ENCODE assay signal across 23 mouse cellular contexts in genomic region chr4:56716801-56717200, GRCm38 (mm10). TPM values are rescaled to one million over a fixed set of nuclear protein-coding genes. Genes with fewer than 3 reads are reported as not detected.
"Had no signal": no experiment of that assay in that cellular context is flagged by ENCODE, and none has a peak within 500 bp of the region (broad histone marks: within the 10 kb centered on the region; RNA-seq: fewer than 3 reads in every experiment).

No protein-coding gene starts in this region.

- ATAC-seq: liver, embryonic 12.5 days had no signal

- H3K9ac ChIP-seq: limb, embryonic 15.5 days; liver, embryonic 12.5 days; lung, embryonic 14.5 days; neural tube, embryonic 12.5 days had no signal

- H3K9me3 ChIP-seq: limb, embryonic 15.5 days; liver, embryonic 12.5 days; midbrain, embryonic 10.5 days; neural tube, embryonic 12.5 days had no signal

- H3K27me3 ChIP-seq: limb, embryonic 15.5 days; liver, embryonic 12.5 days; neural tube, embryonic 12.5 days had no signal

- H3K4me1 ChIP-seq: liver, embryonic 12.5 days; midbrain, embryonic 10.5 days; neural tube, embryonic 12.5 days had no signal

- H3K4me2 ChIP-seq: limb, embryonic 15.5 days; liver, embryonic 12.5 days; lung, embryonic 14.5 days; neural tube, embryonic 12.5 days had no signal

- H3K36me3 ChIP-seq: limb, embryonic 15.5 days; liver, embryonic 12.5 days; midbrain, embryonic 10.5 days; neural tube, embryonic 12.5 days had no signal

- DNase-seq: kidney, adult 18-20 months; lung, embryonic 14.5 days; lung, postnatal 10 days; lung, postnatal 4 days; midbrain, embryonic 14.5 days; retina, postnatal 1 day; right cerebral cortex, postnatal 4 days; spleen, adult 18-20 months; thymus, adult 18-20 months; thymus, postnatal 14 days had no signal

- H3K4me3 ChIP-seq: left cerebral cortex, adult 2 months; limb, embryonic 15.5 days; liver, embryonic 12.5 days; midbrain, embryonic 10.5 days; neural tube, embryonic 12.5 days had no signal

- H3K27ac ChIP-seq: left cerebral cortex, adult 2 months; limb, embryonic 15.5 days; liver, embryonic 12.5 days; midbrain, embryonic 10.5 days; neural tube, embryonic 12.5 days had no signal

RNA-seq across cellular contexts. Expression of gene Gm26657, which starts 23.1 kb away (rescaled TPM):
- total RNA-seq: layer of hippocampus, postnatal 25 days; left cerebral cortex, adult 2 months; left cerebral cortex, postnatal 14 days; megakaryocyte, adult 5-6 weeks; monocyte, adult 5-6 weeks; neutrophil, adult 5-6 weeks had no signal
- polyA plus RNA-seq: limb, embryonic 11.5 days; limb, embryonic 15.5 days; liver, embryonic 12.5 days; liver, embryonic 16.5 days; lung, embryonic 14.5 days; midbrain, embryonic 10.5 days; midbrain, embryonic 14.5 days; neural tube, embryonic 12.5 days; stomach, embryonic 14.5 days had no signal

RNA-seq across cellular contexts. Expression of gene Actl7b, which starts 24.4 kb away (rescaled TPM):
- total RNA-seq: left cerebral cortex, adult 2 months had no signal
- polyA plus RNA-seq: limb, embryonic 11.5 days; limb, embryonic 15.5 days; liver, embryonic 12.5 days; liver, embryonic 16.5 days; lung, embryonic 14.5 days; midbrain, embryonic 10.5 days; midbrain, embryonic 14.5 days; neural tube, embryonic 12.5 days; stomach, embryonic 14.5 days had no signal

RNA-seq across cellular contexts. Expression of gene Actl7a, which starts 26.4 kb away (rescaled TPM):
- total RNA-seq: layer of hippocampus, postnatal 25 days; left cerebral cortex, adult 2 months; left cerebral cortex, postnatal 14 days; megakaryocyte, adult 5-6 weeks; monocyte, adult 5-6 weeks; neutrophil, adult 5-6 weeks had no signal
- polyA plus RNA-seq: limb, embryonic 11.5 days; limb, embryonic 15.5 days; liver, embryonic 12.5 days; liver, embryonic 16.5 days; lung, embryonic 14.5 days; midbrain, embryonic 10.5 days; midbrain, embryonic 14.5 days; neural tube, embryonic 12.5 days; stomach, embryonic 14.5 days had no signal
